12 mouse cellular contexts compared by ENCODE assay signal in genomic region chr1:164493042-164493705, GRCm38 (mm10). TPM values are rescaled to one million over a fixed set of nuclear protein-coding genes. Genes with fewer than 3 reads are reported as not detected.
A peak's percentile ranks its signal among the peaks of the same experiment; 100 is the strongest.
DNase-seq lines count a peak whose midpoint lies in the region; ATAC-seq and TF ChIP-seq lines count a peak whose summit lies in the region.
"Had no signal": no experiment of that assay in that cellular context is flagged by ENCODE, and none has a peak within 500 bp of the region (broad histone marks: within the 10 kb centered on the region; RNA-seq: fewer than 3 reads in every experiment).

No protein-coding gene starts in this region.

- TF ChIP-seq CTCF in hindbrain, postnatal 0 days (IDR thresholded peaks at IDR 0.05; ENCODE audit: low read depth) = no peak

- no peak for ATAC-seq in hindbrain, postnatal 0 days
- no peak for ATAC-seq in hindbrain, embryonic 14.5 days (ENCODE audit: low FRiP score)
- no peak for ATAC-seq in erythroid progenitor cell, adult 5-6 weeks (replicated peaks; ENCODE audit: low FRiP score, poor library complexity, severe bottlenecking)

- H3K36me3 ChIP-seq in hindbrain, postnatal 0 days (ENCODE audit: insufficient read depth, low read length) = no peaks in the 10 kb centered on the region
- H3K36me3 ChIP-seq in hindbrain, embryonic 14.5 days (replicated peaks; ENCODE audit: control insufficient read depth, insufficient read depth) = no peaks in the 10 kb centered on the region
- H3K36me3 ChIP-seq: hindbrain, embryonic 12.5 days had no signal

- WGBS in hindbrain, postnatal 0 days = 61% methylated on average over 8 of the region's 8 CpGs
- 77% methylated on average over 8 of the region's 8 CpGs for WGBS in hindbrain, embryonic 14.5 days

- DNase-seq in hindbrain, postnatal 0 days (ENCODE audit: low spot score) = peak; percentile 48
- no peak for DNase-seq in hindbrain, embryonic 14.5 days (ENCODE audit: low spot score)
- peak; percentile 36 for DNase-seq in urinary bladder, postnatal 14 days (ENCODE audit: low spot score)
- DNase-seq in urinary bladder, postnatal 4 days (ENCODE audit: low spot score in 2 of 2) = no peak
- peak; percentile 58 for DNase-seq in gastrocnemius, adult 18-20 months (ENCODE audit: low spot score)
- DNase-seq in retina, embryonic 14.5 days (ENCODE audit: low spot score) = no peak
- no peak for DNase-seq in B cell, adult 2 months
- DNase-seq: lung, embryonic 14.5 days had no signal

- no peaks in the 10 kb centered on the region for H3K27me3 ChIP-seq in hindbrain, postnatal 0 days (ENCODE audit: insufficient read depth, low read length)
- no peaks in the 10 kb centered on the region for H3K27me3 ChIP-seq in hindbrain, embryonic 14.5 days (ENCODE audit: control insufficient read depth, insufficient read depth, low read length)
- H3K27me3 ChIP-seq: CH12.LX; hindbrain, embryonic 12.5 days had no signal

- no peak overlapping the region for H3K4me3 ChIP-seq in hindbrain, postnatal 0 days (ENCODE audit: low read length)
- H3K4me3 ChIP-seq in hindbrain, embryonic 14.5 days (replicated peaks; ENCODE audit: low read length) = no peak overlapping the region
- H3K4me3 ChIP-seq: erythroblast, embryonic 14.5 days; hindbrain, embryonic 12.5 days had no signal

- H3K9ac ChIP-seq in hindbrain, postnatal 0 days (replicated peaks; ENCODE audit: low read length) = no peak overlapping the region
- no peak overlapping the region for H3K9ac ChIP-seq in hindbrain, embryonic 14.5 days
- H3K9ac ChIP-seq: hindbrain, embryonic 12.5 days; lung, embryonic 14.5 days had no signal

- no peak overlapping the region for H3K4me2 ChIP-seq in hindbrain, postnatal 0 days (ENCODE audit: low read depth, low read length)
- H3K4me2 ChIP-seq in hindbrain, embryonic 14.5 days (replicated peaks) = no peak overlapping the region
- H3K4me2 ChIP-seq: hindbrain, embryonic 12.5 days; lung, embryonic 14.5 days had no signal

- H3K4me1 ChIP-seq in hindbrain, postnatal 0 days (ENCODE audit: insufficient read depth, low read length) = no peaks in the 10 kb centered on the region
- no peaks in the 10 kb centered on the region for H3K4me1 ChIP-seq in hindbrain, embryonic 14.5 days (replicated peaks; ENCODE audit: control insufficient read depth, insufficient read depth, low read length)
- H3K4me1 ChIP-seq: hindbrain, embryonic 12.5 days had no signal

- H3K27ac ChIP-seq in hindbrain, postnatal 0 days = no peak overlapping the region
- no peak overlapping the region for H3K27ac ChIP-seq in hindbrain, embryonic 14.5 days
- H3K27ac ChIP-seq: hindbrain, embryonic 12.5 days had no signal

- H3K9me3 ChIP-seq in hindbrain, postnatal 0 days (ENCODE audit: low read length) = no peaks in the 10 kb centered on the region
- no peaks in the 10 kb centered on the region for H3K9me3 ChIP-seq in hindbrain, embryonic 14.5 days (ENCODE audit: control insufficient read depth, low read length)
- H3K9me3 ChIP-seq: hindbrain, embryonic 12.5 days had no signal

RNA-seq across cellular contexts. Expression of gene Atp1b1, which starts 35.0 kb away (rescaled TPM):
- total RNA-seq in hindbrain, postnatal 0 days (2014; rRNA removed) = 283 and 393 TPM in 2 replicates
- polyA plus RNA-seq in hindbrain, postnatal 0 days (2015; fragmentation: Nextera tagmentation; extraction: Ambion mirVana) = 629 and 642 TPM in 2 replicates
- polyA plus RNA-seq in hindbrain, embryonic 14.5 days (2014; fragmentation: Nextera tagmentation; extraction: Ambion mirVana) = 237 and 333 TPM in 2 replicates
- 100 to 1,000 TPM; 179 to 280 TPM for total RNA-seq in gastrocnemius, adult 18-20 months (2021)
- total RNA-seq in erythroid progenitor cell, adult 5-6 weeks (2015; ENCODE audit: low replicate concordance) = 24.9 and 41.5 TPM in 2 replicates
- 12.6 and 30.4 TPM in 2 replicates for total RNA-seq in erythroid progenitor cell, adult 5-6 weeks (2017; ENCODE audit: low replicate concordance)
- polyA plus RNA-seq: erythroblast, embryonic 14.5 days had no signal

Comparison
In these comparisons a context has a peak if more than half of its experiments do, and no peak if none do; other contexts are left out.
1. DNase-seq: peak in hindbrain, postnatal 0 days (single experiment), urinary bladder, postnatal 14 days (single experiment) and gastrocnemius, adult 18-20 months (single experiment); none in hindbrain, embryonic 14.5 days (single experiment), urinary bladder, postnatal 4 days (0 of 2), retina, embryonic 14.5 days (single experiment) and B cell, adult 2 months (0 of 2).